Mouse (Mus musculus): ENCODE results near the gene Atp8b5. TPM values are rescaled to one million over a fixed set of nuclear protein-coding genes. Genes with fewer than 3 reads are reported as not detected.

Atp8b5 gene
- total RNA-seq (2023): not detected in 2 replicates

GRCm38 (mm10) chr4:43266623-43267322 lies at the start of gene Atp8b5:
Gene Atp8b5, plus strand, starts transcription at chr4:43267159.

GRCm38 (mm10) chr4:43381408-43382154 lies 114.6 kb downstream of the Atp8b5 start, which contains the start of gene Rusc2:
Gene Rusc2, plus strand, starts transcription at chr4:43381979.

Other genes starting within 250 kb of the Atp8b5 start
- 9.8 and 24.3 TPM in 2 replicates for gene Pigo, start 241.3 kb upstream of the Atp8b5 start, total RNA-seq (2023)
- gene Stoml2, start 235.4 kb upstream of the Atp8b5 start, total RNA-seq (2023): 37.9 and 43.3 TPM in 2 replicates
- gene Fam214b, start 220.9 kb upstream of the Atp8b5 start, total RNA-seq (2023): 51.8 and 66.6 TPM in 2 replicates
- 0.06 and 0.48 TPM in 2 replicates for gene Unc13b, start 208.2 kb upstream of the Atp8b5 start, total RNA-seq (2023)
- 2.4 and 2.9 TPM in 2 replicates for gene Rusc2, start 114.8 kb downstream of the Atp8b5 start, total RNA-seq (2023)
- gene Fam166b, start 162.0 kb downstream of the Atp8b5 start, total RNA-seq (2023): not detected in 2 replicates
- gene Tesk1, start 174.8 kb downstream of the Atp8b5 start, total RNA-seq (2023): 3.5 and 7.4 TPM in 2 replicates
- 6.4 and 8.5 TPM in 2 replicates for gene Cd72, start 187.5 kb downstream of the Atp8b5 start, total RNA-seq (2023)
- 1.00 TPM in 1 of 2 replicates, not detected in the other for gene Sit1, start 216.6 kb downstream of the Atp8b5 start, total RNA-seq (2023)
- 4.4 and 5.0 TPM in 2 replicates for gene Ccdc107, start 225.7 kb downstream of the Atp8b5 start, total RNA-seq (2023)
- 23.8 and 36.8 TPM in 2 replicates for gene Arhgef39, start 232.5 kb downstream of the Atp8b5 start, total RNA-seq (2023)
- gene Car9, start 239.8 kb downstream of the Atp8b5 start, total RNA-seq (2023): 0.32 and 0.63 TPM in 2 replicates